Mouse (Mus musculus) heart, adult 2 months (tissue): ENCODE measurements around the gene 9130019O22Rik. TPM values are rescaled to one million over a fixed set of nuclear protein-coding genes. Genes with fewer than 3 reads are reported as not detected.

Experiments used
- DNase-seq, 2 experiments: peaks; one replicate each; pipeline ENCODE4 v3.0.0; 2021
- H3K27ac ChIP-seq: fragments of 200-600 bp; 2 replicates; pipeline ENCODE4 v1.8.1; 2022
- H3K27me3 ChIP-seq: fragments of 200-500 bp; 2 replicates; pipeline ENCODE4 v1.6.1; 2012; ENCODE audit warnings: mild to moderate bottlenecking, low read length, inconsistent platforms, mixed read lengths; ENCODE audit not compliant: control insufficient read depth, insufficient read depth
- H3K36me3 ChIP-seq: fragments of 200-500 bp; 2 replicates; pipeline ENCODE4 v1.6.1; 2012; ENCODE audit warnings: low read length, inconsistent platforms; ENCODE audit not compliant: control insufficient read depth, insufficient read depth
- H3K4me1 ChIP-seq: fragments of 200-500 bp; 2 replicates; pipeline ENCODE4 v1.6.1; 2011; ENCODE audit warnings: low read length; ENCODE audit not compliant: control insufficient read depth, insufficient read depth
- H3K4me3 ChIP-seq: fragments of 200-600 bp; 2 replicates; pipeline ENCODE4 v1.8.1; 2022
- H3K79me2 ChIP-seq: fragments of 200-500 bp; replicated peaks from 2 replicates; pipeline ENCODE4 v1.6.1; 2012; ENCODE audit warnings: mild to moderate bottlenecking, inconsistent platforms, low read length, moderate library complexity, mixed read lengths; ENCODE audit not compliant: control insufficient read depth, insufficient read depth
- H3K9ac ChIP-seq: fragments of 200-500 bp; 2 replicates; pipeline ENCODE4 v1.6.1; 2012; ENCODE audit warnings: low read depth, mild to moderate bottlenecking, control low read depth, inconsistent platforms, low read length, mixed read lengths
- CTCF ChIP-seq: fragments of 200-600 bp; IDR thresholded peaks from 2 replicates; pipeline ENCODE4 v1.8.1; 2022; ENCODE audit warnings: antibody characterized with exemption, mild to moderate bottlenecking, moderate library complexity
- EP300 ChIP-seq: fragments of 200-500 bp; IDR thresholded peaks from 2 replicates; pipeline ENCODE4 v1.6.1; 2011; ENCODE audit warnings: low read depth, low read length, control low read depth; ENCODE audit not compliant: insufficient read depth
- POLR2A ChIP-seq: fragments of 200-500 bp; IDR thresholded peaks from 2 replicates; pipeline ENCODE4 v1.6.1; 2011; ENCODE audit warnings: mild to moderate bottlenecking, low read depth, low read length, control low read depth; ENCODE audit not compliant: insufficient read depth
- WGBS: fragments of 180-500 bp; shearing (Covaris S2); methylation state at CpG from one replicate; pipeline ENCODE4 v1.1.7; 2018; 5-methylcytosine and 5-hydroxymethylcytosine counted together
- intact Hi-C: fragments of 180-260 bp; cut with DNase I; formaldehyde crosslinking; loops from one replicate; pipeline ENCODE4 v1.15.1; 2025
- polyA plus RNA-seq: library from polyadenylated mRNA; depleted of rRNA; stranded (reverse); fragments of >200 nt; gene quantifications from 2 replicates; pipeline ENCODE4 v1.2.3, GENCODE M21; 2012
- total RNA-seq, 2 experiments: library from RNA; stranded (reverse); gene quantifications; 2 replicates each; pipeline ENCODE4 v1.2.3; 2021

9130019O22Rik gene
- total and polyA plus RNA-seq, 3 experiments = 1.7 to 2.4 (median 2.3) TPM

- Histone ChIP-seq H3K36me3 (no peaks in the 10 kb centered on the region), H3K4me3 (no peak overlapping the region), H3K27me3 (no peaks in the 10 kb centered on the region), H3K9ac (no peak overlapping the region), H3K27ac (no peak overlapping the region), H3K79me2 (no peaks in the 10 kb centered on the region), H3K4me1 (no peaks in the 10 kb centered on the region)
- no peak for DNase-seq
- intact Hi-C loops = no loop called here
- TF ChIP-seq CTCF (no peak), POLR2A (no peak), EP300 (no peak)
- WGBS = 58% methylated on average over 3 of the region's 3 CpGs
These were observed 13.4 kb upstream of the 9130019O22Rik start for GRCm38 (mm10) chr7:127400355-127400754.

- Histone ChIP-seq H3K4me1 (peaks cover 7% of the 10 kb centered on the region), H3K27ac (peak overlapping the region; percentile 96), H3K9ac (peak overlapping the region; percentile 55), H3K36me3 (no peaks in the 10 kb centered on the region; the same call in 1 of the 2 replicates), H3K27me3 (no peaks in the 10 kb centered on the region), H3K4me3 (peak overlapping the region; percentile 97), H3K79me2 (no peaks in the 10 kb centered on the region)
- DNase-seq = no peak
- intact Hi-C loops = loop anchor here (2.0 to 5.0 kb wide), 3 partner anchors 13 to 78 kb away; partner anchors contain the start of genes Zfp747 and Zfp764
- TF ChIP-seq CTCF (no peak), POLR2A (no peak), EP300 (no peak)
- WGBS = 3% methylated on average over 7 of the region's 7 CpGs
These were observed 7.0 kb upstream of the 9130019O22Rik start for GRCm38 (mm10) chr7:127393944-127394333.

GRCm38 (mm10) chr7:127393157-127393943, 6.4 kb upstream of the 9130019O22Rik start, which contains the start of gene E430018J23Rik:
Gene E430018J23Rik (minus strand): TSS chr7:127393629.
- DNase-seq = peak; percentile 95 to 97
- intact Hi-C loops = loop anchor here (2.0 to 5.0 kb wide), 3 partner anchors 13 to 79 kb away; partner anchors contain the start of genes Zfp747 and Zfp764
- Histone ChIP-seq H3K9ac (peak within 1 kb of the TSS; percentile 79), H3K79me2 (no peaks in the 10 kb centered on the region), H3K27me3 (no peaks in the 10 kb centered on the region), H3K4me3 (peak within 1 kb of the TSS; percentile 97), H3K27ac (peak within 1 kb of the TSS; percentile 96), H3K4me1 (peaks cover 7% of the 10 kb centered on the region), H3K36me3 (no peaks in the 10 kb centered on the region; the same call in 1 of the 2 replicates)
- peak; percentile 76; the same call in 1 of the 2 replicates for TF ChIP-seq EP300
- TF ChIP-seq POLR2A = peak; percentile 86
- TF ChIP-seq CTCF = no peak
- under 1% methylated on average over 45 of the region's 45 CpGs for WGBS

- TF ChIP-seq CTCF (no peak), POLR2A (no peak), EP300 (no peak)
- no peak overlapping the region for H3K9ac ChIP-seq
- H3K4me1 ChIP-seq = peaks cover 7% of the 10 kb centered on the region
- no peaks in the 10 kb centered on the region; the same call in 1 of the 2 replicates for H3K36me3 ChIP-seq
- DNase-seq = no peak
- WGBS = 79% methylated on average over 8 of the region's 8 CpGs
- H3K79me2 ChIP-seq = no peaks in the 10 kb centered on the region
- intact Hi-C loops = loop anchor here (2.0 to 5.0 kb wide), 3 partner anchors 14 to 80 kb away; partner anchors contain the start of genes Zfp747 and Zfp764
- no peaks in the 10 kb centered on the region for H3K27me3 ChIP-seq
- no peak overlapping the region for H3K27ac ChIP-seq
- H3K4me3 ChIP-seq = no peak overlapping the region
These were observed 5.4 kb upstream of the 9130019O22Rik start for GRCm38 (mm10) chr7:127392251-127392824.

- 97% methylated on average over 16 of the region's 16 CpGs for WGBS
- intact Hi-C loops = loop anchor here (5.0 kb wide), 1 partner anchor 81 kb away; no protein-coding TSS in a partner anchor
These were observed 4.6 kb upstream of the 9130019O22Rik start for GRCm38 (mm10) chr7:127391538-127391937.

More at GRCm38 (mm10) chr7:127391538-127391937, 4.6 kb upstream of the 9130019O22Rik start:
- Histone ChIP-seq H3K79me2 (no peaks in the 10 kb centered on the region), H3K27me3 (no peaks in the 10 kb centered on the region), H3K4me3 (no peak overlapping the region), H3K9ac (no peak overlapping the region), H3K27ac (no peak overlapping the region), H3K36me3 (no peaks in the 10 kb centered on the region; the same call in 1 of the 2 replicates), H3K4me1 (peaks cover 9% of the 10 kb centered on the region)
- no peak for DNase-seq
- TF ChIP-seq POLR2A (no peak), CTCF (no peak), EP300 (no peak)
